Mouse (Mus musculus) neural tube, embryonic 11.5 days (tissue): Measurements from ENCODE around the gene Thnsl1. TPM values are rescaled to one million over a fixed set of nuclear protein-coding genes. Genes with fewer than 3 reads are reported as not detected.
A peak's percentile ranks its signal among the peaks of the same experiment; 100 is the strongest.

Source experiments
- ATAC-seq: fragments of 200-750 bp; cut with Nextera tagmentation; 2 replicates; pipeline ENCODE4 v1.8.0; 2017; ENCODE audit warnings: moderate number of reproducible peaks, mild to moderate bottlenecking, moderate TSS enrichment, moderate library complexity; ENCODE audit not compliant: insufficient read depth, low FRiP score, low TSS enrichment
- DNase-seq: peaks from one replicate; pipeline ENCODE4 v3.0.0-alpha.2; 2015; ENCODE audit warnings: low spot score
- H3K27ac ChIP-seq: fragments of 300-500 bp; sonication (generic); 2 replicates; pipeline ENCODE4 v1.5.1; 2014; ENCODE audit warnings: low read depth, mild to moderate bottlenecking, low read length
- H3K27me3 ChIP-seq: fragments of 300-500 bp; sonication (generic); 2 replicates; pipeline ENCODE4 v1.6.1; 2014; ENCODE audit warnings: mild to moderate bottlenecking, low read length, mixed read lengths; ENCODE audit not compliant: control insufficient read depth, insufficient read depth
- H3K36me3 ChIP-seq: fragments of 300-500 bp; sonication (generic); 2 replicates; pipeline ENCODE4 v1.6.1; 2014; ENCODE audit warnings: mild to moderate bottlenecking, low read length, moderate library complexity, mixed read lengths; ENCODE audit not compliant: control insufficient read depth, insufficient read depth
- H3K4me1 ChIP-seq: fragments of 300-500 bp; sonication (generic); 2 replicates; pipeline ENCODE4 v1.6.1; 2014; ENCODE audit warnings: low read length, mixed read lengths; ENCODE audit not compliant: control insufficient read depth, insufficient read depth
- H3K4me2 ChIP-seq: fragments of 300-500 bp; sonication (generic); 2 replicates; pipeline ENCODE4 v1.6.1; 2014; ENCODE audit warnings: low read depth, mild to moderate bottlenecking, moderate library complexity
- H3K4me3 ChIP-seq: fragments of 300-500 bp; sonication (generic); 2 replicates; pipeline ENCODE4 v1.5.1; 2014; ENCODE audit warnings: low read depth, low read length
- H3K9ac ChIP-seq: fragments of 300-500 bp; sonication (generic); 2 replicates; pipeline ENCODE4 v1.6.1; 2014; ENCODE audit warnings: mild to moderate bottlenecking, low read length
- H3K9me3 ChIP-seq: fragments of 300-500 bp; sonication (generic); 2 replicates; pipeline ENCODE4 v1.6.1; 2016; ENCODE audit warnings: low read length; ENCODE audit not compliant: control insufficient read depth
- WGBS: fragments of 180-500 bp; shearing (Covaris S2); extraction: QIAGEN DNeasy Blood & Tissue Kit; methylation state at CpG from one replicate; pipeline ENCODE4 v1.1.7; 2014; 5-methylcytosine and 5-hydroxymethylcytosine counted together
- polyA plus RNA-seq: library from polyadenylated mRNA; unstranded; fragments of >200 nt; fragmentation: Nextera tagmentation; extraction: Ambion mirVana; gene quantifications from 2 replicates; pipeline ENCODE4 v1.2.1, GENCODE M21; 2014

Thnsl1 gene
- polyA plus RNA-seq, 1 experiment from 2014 or later: 18.1 TPM

- H3K4me2 ChIP-seq: no peak overlapping the region
- H3K27ac ChIP-seq: no peak overlapping the region
- no peaks in the 10 kb centered on the region for H3K9me3 ChIP-seq
- no peaks in the 10 kb centered on the region for H3K27me3 ChIP-seq
- no peak overlapping the region for H3K9ac ChIP-seq
- H3K4me1 ChIP-seq: no peaks in the 10 kb centered on the region
- ATAC-seq (no peak), DNase-seq (no peak)
- no peak overlapping the region for H3K4me3 ChIP-seq
- H3K36me3 ChIP-seq: no peaks in the 10 kb centered on the region
Measured at GRCm38 (mm10) chr2:21254308-21254707, 48.8 kb downstream of the Thnsl1 start.

GRCm38 (mm10) chr2:21258281-21258680 is 52.8 kb downstream of the Thnsl1 start:
- Histone ChIP-seq H3K4me1 (no peaks in the 10 kb centered on the region), H3K36me3 (no peaks in the 10 kb centered on the region), H3K4me2 (no peak overlapping the region), H3K27me3 (no peaks in the 10 kb centered on the region), H3K4me3 (no peak overlapping the region), H3K9me3 (no peaks in the 10 kb centered on the region), H3K9ac (no peak overlapping the region), H3K27ac (no peak overlapping the region)
- DNase-seq (no peak), ATAC-seq (no peak)
- 95% methylated on average over 4 of the region's 4 CpGs for WGBS

- no peak for DNase-seq
- Histone ChIP-seq H3K27me3 (no peaks in the 10 kb centered on the region), H3K27ac (no peak overlapping the region), H3K9ac (no peak overlapping the region), H3K4me2 (no peak overlapping the region), H3K4me3 (no peak overlapping the region), H3K4me1 (no peaks in the 10 kb centered on the region), H3K36me3 (no peaks in the 10 kb centered on the region), H3K9me3 (no peaks in the 10 kb centered on the region)
- 81% methylated on average over 5 of the region's 5 CpGs for WGBS
- no peak for ATAC-seq
Measured at GRCm38 (mm10) chr2:21259081-21259480, 53.6 kb downstream of the Thnsl1 start.

- H3K27ac ChIP-seq: no peak overlapping the region
- H3K9me3 ChIP-seq: no peaks in the 10 kb centered on the region
- no peaks in the 10 kb centered on the region for H3K36me3 ChIP-seq
- no peak overlapping the region for H3K9ac ChIP-seq
- H3K27me3 ChIP-seq: no peaks in the 10 kb centered on the region
- no peaks in the 10 kb centered on the region for H3K4me1 ChIP-seq
- no peak for ATAC-seq
- WGBS: 80% methylated on average over 4 of the region's 4 CpGs
- no peak overlapping the region for H3K4me2 ChIP-seq
- no peak for DNase-seq
- H3K4me3 ChIP-seq: no peak overlapping the region
Measured at GRCm38 (mm10) chr2:21260060-21260459, 54.5 kb downstream of the Thnsl1 start.

GRCm38 (mm10) chr2:21261370-21262006 is 56.0 kb downstream of the Thnsl1 start:
- 24% methylated on average over 4 of the region's 4 CpGs for WGBS
- H3K27ac ChIP-seq: no peak overlapping the region

DNA sequence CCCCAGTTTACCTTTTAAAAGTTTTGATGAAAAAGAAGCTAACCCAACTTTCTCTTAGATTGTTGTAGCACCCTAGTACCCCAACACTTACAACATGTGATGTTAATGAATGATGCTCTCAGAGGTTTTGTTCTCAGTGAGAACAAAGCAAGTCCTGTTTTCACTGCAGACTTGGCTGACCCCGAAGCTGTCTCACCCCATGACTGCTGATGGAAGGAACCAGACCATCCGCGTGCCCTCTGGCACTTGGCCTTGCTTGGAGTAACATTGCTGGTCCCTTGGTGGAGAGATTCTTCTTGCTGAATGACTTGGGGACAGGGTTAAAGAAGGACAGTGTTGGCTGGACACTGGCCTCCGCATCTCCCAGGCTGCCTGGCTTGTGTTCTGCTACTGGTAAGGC is 58.5 kb downstream of the Thnsl1 start:
- H3K4me1 ChIP-seq: peaks cover 2% of the 10 kb centered on the region; the same call in 1 of the 2 replicates
- no peak overlapping the region for H3K27ac ChIP-seq
- H3K36me3 ChIP-seq: no peaks in the 10 kb centered on the region
- DNase-seq (no peak), ATAC-seq (no peak)
- no peaks in the 10 kb centered on the region for H3K27me3 ChIP-seq
- no peak overlapping the region for H3K9ac ChIP-seq
- H3K4me3 ChIP-seq: no peak overlapping the region
- H3K9me3 ChIP-seq: no peaks in the 10 kb centered on the region
- no peak overlapping the region for H3K4me2 ChIP-seq
- 73% methylated on average over 4 of the region's 4 CpGs for WGBS

More at GRCm38 (mm10) chr2:21261370-21262006, 56.0 kb downstream of the Thnsl1 start:
- Histone ChIP-seq H3K36me3 (no peaks in the 10 kb centered on the region), H3K4me2 (no peak overlapping the region), H3K9ac (no peak overlapping the region), H3K9me3 (no peaks in the 10 kb centered on the region), H3K4me1 (no peaks in the 10 kb centered on the region), H3K4me3 (no peak overlapping the region), H3K27me3 (no peaks in the 10 kb centered on the region)
- peak; percentile 76 for DNase-seq
- ATAC-seq: peak; percentile 91

Other genes starting within 250 kb of the Thnsl1 start
- gene Arhgap21, start 236.8 kb upstream of the Thnsl1 start, polyA plus RNA-seq: 49.4 and 50.0 TPM in 2 replicates
- gene Enkur, start 359 bp upstream of the Thnsl1 start, polyA plus RNA-seq: 0.57 and 0.88 TPM in 2 replicates
- 0.25 and 0.30 TPM in 2 replicates for gene Gpr158, start 161.8 kb downstream of the Thnsl1 start, polyA plus RNA-seq